Mouse (Mus musculus) erythroblast, embryonic 14.5 days (primary cell): ENCODE measurements around the gene Anp32a.

Experiments
- GATA1 ChIP-seq: IDR thresholded peaks from 2 replicates; pipeline ENCODE4 v1.6.1; 2012; ENCODE audit warnings: low read length, inconsistent platforms, mixed read lengths
- TAL1 ChIP-seq: IDR thresholded peaks from 3 replicates; pipeline ENCODE4 v1.6.1; 2012; ENCODE audit warnings: low read length, inconsistent platforms, mixed read lengths

DNA sequence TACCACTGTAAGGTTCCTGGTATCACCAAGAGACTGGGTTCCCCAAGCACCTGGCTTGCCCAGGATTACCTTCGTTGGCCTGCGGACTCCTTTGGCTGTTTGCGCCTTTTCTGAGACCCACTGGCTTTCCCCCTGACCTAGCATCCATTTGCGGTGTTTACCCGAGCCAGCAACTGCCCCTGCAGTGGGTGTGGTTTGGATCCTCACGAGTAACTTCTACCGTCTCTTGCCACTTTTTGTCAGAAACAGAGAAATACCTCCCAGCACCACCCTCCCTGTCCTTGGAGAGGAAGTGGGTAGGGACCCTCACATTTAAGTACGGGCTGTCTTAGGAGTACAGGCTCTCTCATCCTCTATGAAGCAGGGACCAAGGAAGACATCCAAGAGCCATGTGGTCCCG lies 29.1 kb downstream of the Anp32a start:
- TF ChIP-seq TAL1, result no peak
- TF ChIP-seq GATA1, result no peak
